Mouse (Mus musculus) large intestine, adult 2 months (tissue): ENCODE measurements at regions not wholly inside any gene's neighbourhood (a gene's known extent, or its start where the extent isn't known, plus 50 kb on each side); places are given as distances from the start of the nearest gene placed in this dataset.

Experiments used
- DNase-seq: peaks from one replicate; pipeline ENCODE4 v3.0.0-alpha.2; 2012; ENCODE audit warnings: low read depth, low spot score
- WGBS: fragments of 180-500 bp; shearing (Covaris S2); methylation state at CpG from one replicate; pipeline ENCODE4 v1.1.7; 2018; 5-methylcytosine and 5-hydroxymethylcytosine counted together

GRCm38 (mm10) chr3:19045933-19046332 is 582.5 kb downstream of the 1700064H15Rik start:
- DNase-seq, result no peak

GRCm38 (mm10) chr3:19046610-19047009 is 581.9 kb downstream of the 1700064H15Rik start:
- no peak for DNase-seq
- 23% methylated on average over 1 of the region's 1 CpGs for WGBS

GRCm38 (mm10) chr3:19055961-19056360 is 572.5 kb downstream of the 1700064H15Rik start:
- DNase-seq, result no peak
- WGBS, result 69% methylated on average over 3 of the region's 3 CpGs

- no peak for DNase-seq
Measured at GRCm38 (mm10) chr3:19056623-19057022, 571.9 kb downstream of the 1700064H15Rik start.

GRCm38 (mm10) chr3:19059906-19060870 is 568.3 kb downstream of the 1700064H15Rik start:
- WGBS, result 60% methylated on average over 17 of the region's 17 CpGs
- no peak for DNase-seq

More at GRCm38 (mm10) chr3:19056623-19057022, 571.9 kb downstream of the 1700064H15Rik start:
- 21% methylated on average over 9 of the region's 9 CpGs for WGBS

- DNase-seq, result no peak
- 49% methylated on average over 14 of the region's 14 CpGs for WGBS
Measured at GRCm38 (mm10) chr3:19061488-19062248, 566.8 kb downstream of the 1700064H15Rik start.

- DNase-seq, result peak; percentile 13
- WGBS, result 38% methylated on average over 6 of the region's 6 CpGs
Measured at GRCm38 (mm10) chr3:19062249-19062859, 566.1 kb downstream of the 1700064H15Rik start.

- 52% methylated on average over 3 of the region's 3 CpGs for WGBS
- no peak for DNase-seq
Measured at GRCm38 (mm10) chr3:19067141-19067757, 561.2 kb downstream of the 1700064H15Rik start.
